In genomic region chr11:96413527-96413926, GRCm38 (mm10) we compare ENCODE assay signal across 9 mouse cellular contexts. TPM values are rescaled to one million over a fixed set of nuclear protein-coding genes. Genes with fewer than 3 reads are reported as not detected.
A peak's percentile ranks its signal among the peaks of the same experiment; 100 is the strongest.
DNase-seq lines count a peak whose midpoint lies in the region; ATAC-seq lines count a peak whose summit lies in the region.
"Had no signal": no experiment of that assay in that cellular context is flagged by ENCODE, and none has a peak within 500 bp of the region (broad histone marks: within the 10 kb centered on the region; RNA-seq: fewer than 3 reads in every experiment).

No protein-coding gene starts in this region.

- H3K27ac ChIP-seq in heart, embryonic 11.5 days (ENCODE audit: low read depth, low read length) = no peak overlapping the region
- peak overlapping the region; percentile 45; the same call in 1 of the 2 replicates for H3K27ac ChIP-seq in kidney, embryonic 14.5 days (ENCODE audit: low read depth, low read length)
- no peak overlapping the region for H3K27ac ChIP-seq in forebrain, embryonic 15.5 days (replicated peaks)
- H3K27ac ChIP-seq: macrophage had no signal

- no peak for ATAC-seq in heart, embryonic 11.5 days (replicated peaks; ENCODE audit: insufficient number of reproducible peaks, low FRiP score, low TSS enrichment)
- peak; percentile 34; the same call in 1 of the 2 replicates for ATAC-seq in kidney, embryonic 14.5 days (ENCODE audit: low FRiP score, low TSS enrichment)
- ATAC-seq in forebrain, embryonic 15.5 days (replicated peaks) = no peak

- peaks cover 3% of the 10 kb centered on the region; the same call in 1 of the 2 replicates for H3K4me1 ChIP-seq in heart, embryonic 11.5 days (ENCODE audit: control insufficient read depth, insufficient read depth, low read length)
- H3K4me1 ChIP-seq in kidney, embryonic 14.5 days (ENCODE audit: control insufficient read depth, insufficient read depth, low read length) = peaks cover 18% of the 10 kb centered on the region
- H3K4me1 ChIP-seq in forebrain, embryonic 15.5 days = no peaks in the 10 kb centered on the region

- peaks cover 3% of the 10 kb centered on the region; the same call in 1 of the 2 replicates for H3K9me3 ChIP-seq in heart, embryonic 11.5 days (replicated peaks; ENCODE audit: control insufficient read depth, low read length)
- H3K9me3 ChIP-seq in kidney, embryonic 14.5 days (ENCODE audit: control insufficient read depth, low read length) = peaks cover 3% of the 10 kb centered on the region; the same call in 1 of the 2 replicates
- no peaks in the 10 kb centered on the region for H3K9me3 ChIP-seq in forebrain, embryonic 15.5 days

- DNase-seq in heart, adult 11 months = peak; percentile 99
- peak; percentile 95 for DNase-seq in adrenal gland, adult 2 months
- peak; percentile 84 for DNase-seq in gastrocnemius, postnatal 25 days
- DNase-seq in lung, postnatal 10 days = peak; percentile 97
- DNase-seq in retina, embryonic 14.5 days (ENCODE audit: low spot score) = no peak

- no peak overlapping the region for H3K9ac ChIP-seq in heart, embryonic 11.5 days (ENCODE audit: low read depth, low read length)
- H3K9ac ChIP-seq in kidney, embryonic 14.5 days (ENCODE audit: low read depth, low read length) = no peak overlapping the region
- H3K9ac ChIP-seq in forebrain, embryonic 15.5 days (replicated peaks) = no peak overlapping the region

- WGBS in heart, embryonic 11.5 days (ENCODE audit: insufficient replicate concordance) = 24% methylated on average over 8 of the region's 8 CpGs
- WGBS in kidney, embryonic 14.5 days = 2% methylated on average over 8 of the region's 8 CpGs
- 59% methylated on average over 8 of the region's 8 CpGs for WGBS in forebrain, embryonic 15.5 days

- H3K27me3 ChIP-seq in heart, embryonic 11.5 days (ENCODE audit: control insufficient read depth, insufficient read depth, low read length) = peaks cover 47% of the 10 kb centered on the region
- no peaks in the 10 kb centered on the region for H3K27me3 ChIP-seq in kidney, embryonic 14.5 days (ENCODE audit: control insufficient read depth, insufficient read depth, low read length)
- no peaks in the 10 kb centered on the region; the same call in 1 of the 2 replicates for H3K27me3 ChIP-seq in forebrain, embryonic 15.5 days

- H3K4me2 ChIP-seq in heart, embryonic 11.5 days = no peak overlapping the region
- no peak overlapping the region for H3K4me2 ChIP-seq in kidney, embryonic 14.5 days (replicated peaks; ENCODE audit: low read depth, low read length)
- no peak overlapping the region for H3K4me2 ChIP-seq in forebrain, embryonic 15.5 days (replicated peaks)

- no peaks in the 10 kb centered on the region for H3K36me3 ChIP-seq in heart, embryonic 11.5 days (ENCODE audit: control insufficient read depth, insufficient read depth, low read length)
- H3K36me3 ChIP-seq in kidney, embryonic 14.5 days (ENCODE audit: control insufficient read depth, insufficient read depth, low read length) = no peaks in the 10 kb centered on the region
- no peaks in the 10 kb centered on the region for H3K36me3 ChIP-seq in forebrain, embryonic 15.5 days

- H3K4me3 ChIP-seq in heart, embryonic 11.5 days (ENCODE audit: low read depth, low read length) = no peak overlapping the region
- no peak overlapping the region for H3K4me3 ChIP-seq in kidney, embryonic 14.5 days (ENCODE audit: low read length)
- H3K4me3 ChIP-seq in forebrain, embryonic 15.5 days = no peak overlapping the region

RNA-seq across cellular contexts. Expression of gene Hoxb1, which starts 48.0 kb away (rescaled TPM):
- polyA plus RNA-seq in heart, embryonic 11.5 days (2014; fragmentation: Nextera tagmentation; extraction: Ambion mirVana) = 0.19 TPM in 1 of 2 replicates, not detected in the other
- not detected for total RNA-seq in adrenal gland, adult 2 months (2021)
- not detected in 2 replicates for polyA plus RNA-seq in adrenal gland, adult 2 months (2012; rRNA removed)
- total RNA-seq in gastrocnemius, postnatal 25 days (2021) = not detected
- 0.27 and 0.37 TPM in 2 replicates for polyA plus RNA-seq in kidney, embryonic 14.5 days (2014; fragmentation: Nextera tagmentation; extraction: Ambion mirVana)
- polyA plus RNA-seq in forebrain, embryonic 15.5 days (2015; fragmentation: Nextera tagmentation; extraction: Ambion mirVana) = not detected in 2 replicates
- polyA plus RNA-seq: macrophage had no signal

RNA-seq across cellular contexts. Expression of gene Skap1, which starts 50.9 kb away (rescaled TPM):
- polyA plus RNA-seq in heart, embryonic 11.5 days (2014; fragmentation: Nextera tagmentation; extraction: Ambion mirVana) = 0.46 and 0.84 TPM in 2 replicates
- 1 to 10 TPM; 5.5 to 6.5 TPM for total RNA-seq in adrenal gland, adult 2 months (2021)
- 2.9 and 3.3 TPM in 2 replicates for polyA plus RNA-seq in adrenal gland, adult 2 months (2012; rRNA removed)
- total RNA-seq in gastrocnemius, postnatal 25 days (2021) = under 1 TPM in 1 of 2 experiments, not detected in 1; 0.24 TPM
- polyA plus RNA-seq in kidney, embryonic 14.5 days (2014; fragmentation: Nextera tagmentation; extraction: Ambion mirVana) = 13.8 and 15.2 TPM in 2 replicates
- polyA plus RNA-seq in forebrain, embryonic 15.5 days (2015; fragmentation: Nextera tagmentation; extraction: Ambion mirVana) = 2.7 and 2.8 TPM in 2 replicates
